Mouse (Mus musculus): ENCODE data around the gene Nrxn3.

Nrxn3 gene

GRCm38 (mm10) chr12:89364850-89365249, 642.2 kb downstream of the Nrxn3 start:
- no peak for DNase-seq

DNA sequence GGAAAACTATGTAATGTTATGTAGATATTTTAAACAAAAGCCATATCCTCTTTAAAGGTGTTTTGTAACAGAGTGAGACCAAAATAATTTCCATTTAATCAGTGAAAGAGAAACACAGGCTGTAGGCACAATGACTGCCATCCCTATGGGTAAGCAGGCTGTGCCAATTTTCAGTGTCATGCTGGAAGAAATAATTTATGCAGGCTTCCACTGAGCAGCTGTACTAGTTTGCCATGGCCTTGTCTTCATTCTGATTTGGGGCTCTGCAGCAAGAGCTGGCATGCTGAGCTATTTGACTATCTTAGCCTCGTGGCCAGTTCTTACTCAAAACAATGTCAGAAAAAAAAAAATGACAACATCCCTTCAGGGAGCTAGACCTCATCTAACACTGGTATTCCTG, 647.3 kb downstream of the Nrxn3 start:
- no peak for DNase-seq

DNA sequence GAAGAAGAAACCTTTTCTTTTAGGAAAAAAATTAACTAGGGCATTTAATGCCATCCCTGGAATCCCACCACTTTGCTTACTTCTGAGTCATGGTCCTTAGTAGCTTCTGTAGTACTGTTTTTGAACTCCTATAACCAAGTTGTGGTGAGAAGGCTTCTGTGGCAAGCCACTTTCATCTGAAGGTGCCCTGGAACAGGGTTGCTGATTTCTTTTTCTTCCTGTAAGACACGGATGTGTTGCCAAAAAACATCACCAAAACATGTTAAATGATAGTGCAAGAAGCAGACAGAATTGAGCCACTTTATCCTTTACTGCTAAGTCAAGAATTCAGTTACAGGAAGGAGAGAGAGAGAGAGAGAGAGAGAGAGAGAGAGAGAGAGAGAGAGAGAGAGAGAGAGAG, 653.9 kb downstream of the Nrxn3 start:
- DNase-seq, result no peak

DNA sequence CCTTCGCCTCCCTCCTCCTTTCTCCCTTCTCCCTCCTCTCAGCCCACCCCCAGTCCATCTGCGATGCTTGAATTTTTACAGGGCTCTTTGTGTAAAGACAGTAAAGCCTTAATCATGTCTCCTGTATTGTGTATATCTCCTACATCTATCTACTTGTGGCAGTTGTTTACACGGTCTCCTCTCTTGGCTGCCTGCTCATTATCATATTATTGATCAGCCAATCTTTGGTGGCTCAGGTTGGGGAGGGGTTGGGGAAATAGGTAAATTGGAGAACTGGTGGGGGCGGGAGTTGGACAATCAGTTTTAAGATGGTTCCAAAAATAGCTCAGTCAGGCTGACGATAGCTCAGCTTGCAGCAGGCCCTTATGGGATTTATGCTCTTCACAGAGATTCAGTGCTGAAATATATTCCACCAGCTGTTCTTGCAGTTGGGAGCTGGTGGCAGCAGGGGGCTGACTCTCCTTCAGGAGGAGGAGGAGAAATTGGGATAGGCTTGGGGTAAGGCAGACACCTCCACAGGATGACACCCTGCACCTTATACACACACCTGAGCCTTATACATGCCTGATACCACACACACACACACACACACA, 654.5 kb downstream of the Nrxn3 start:
- DNase-seq, result no peak

- DNase-seq, result no peak
Measured at GRCm38 (mm10) chr12:89377687-89378086, 655.0 kb downstream of the Nrxn3 start.

GRCm38 (mm10) chr12:89383254-89383653, 660.6 kb downstream of the Nrxn3 start:
- DNase-seq, result no peak

- no peak for DNase-seq
Measured at GRCm38 (mm10) chr12:89395121-89395792, 672.6 kb downstream of the Nrxn3 start.

DNA sequence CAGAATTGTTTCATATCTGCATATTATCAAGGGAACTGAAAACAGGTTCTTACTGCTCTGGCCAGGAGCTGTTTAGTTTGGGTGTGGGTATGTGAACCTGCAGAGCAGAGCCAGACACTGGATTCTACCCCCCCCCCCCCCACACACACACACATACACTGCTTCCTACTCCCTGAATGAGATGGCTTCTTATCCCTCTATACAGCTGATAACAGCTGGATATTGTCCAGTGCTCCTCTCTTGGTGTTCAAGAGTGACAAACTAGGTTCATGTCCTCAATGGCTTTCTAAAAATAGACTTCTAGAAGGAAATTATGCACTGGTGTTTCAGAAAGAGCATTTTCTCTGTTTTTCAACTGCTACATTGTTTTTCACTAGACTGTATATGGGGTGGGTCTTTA, 713.8 kb downstream of the Nrxn3 start:
- DNase-seq, result no peak

- no peak for DNase-seq
Measured at GRCm38 (mm10) chr12:89442323-89443038, 719.8 kb downstream of the Nrxn3 start.

DNA sequence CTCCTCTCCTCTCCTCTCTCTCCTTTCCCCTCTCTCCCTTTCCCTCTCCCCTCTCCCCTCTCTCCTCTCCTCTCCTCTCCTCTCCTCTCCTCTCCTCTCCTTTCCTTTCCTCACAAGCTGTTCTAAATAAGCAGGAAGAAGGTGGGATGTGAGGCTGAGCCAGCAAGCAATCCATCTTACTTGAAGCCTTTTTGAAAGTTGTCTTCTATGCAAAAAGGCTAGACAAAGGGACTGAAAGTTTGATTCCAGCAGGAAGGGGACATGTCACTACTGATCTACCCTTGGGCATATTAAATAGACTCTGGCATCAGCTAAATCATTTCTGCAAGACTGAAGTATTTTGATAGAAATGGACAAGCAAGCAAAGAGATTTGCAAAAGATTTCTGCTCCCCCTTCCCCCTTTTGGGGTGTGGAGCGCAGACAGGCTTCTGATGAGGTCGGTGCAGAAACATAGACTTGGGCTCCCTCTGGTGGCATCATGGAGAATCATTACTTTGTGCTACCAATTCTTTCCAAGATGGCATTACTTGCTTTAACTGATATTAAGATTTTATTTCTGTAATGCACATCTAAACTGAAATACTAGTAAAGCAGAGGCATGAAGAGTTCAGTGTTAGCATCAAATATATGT, 728.1 kb downstream of the Nrxn3 start:
- DNase-seq, result peak; percentile 28

- no peak for DNase-seq
Measured at GRCm38 (mm10) chr12:89470226-89470625, 747.5 kb downstream of the Nrxn3 start.

- DNase-seq, result no peak
Measured at GRCm38 (mm10) chr12:89471289-89471688, 748.6 kb downstream of the Nrxn3 start.

- DNase-seq, result no peak
Measured at GRCm38 (mm10) chr12:89471874-89472273, 749.2 kb downstream of the Nrxn3 start.

DNA sequence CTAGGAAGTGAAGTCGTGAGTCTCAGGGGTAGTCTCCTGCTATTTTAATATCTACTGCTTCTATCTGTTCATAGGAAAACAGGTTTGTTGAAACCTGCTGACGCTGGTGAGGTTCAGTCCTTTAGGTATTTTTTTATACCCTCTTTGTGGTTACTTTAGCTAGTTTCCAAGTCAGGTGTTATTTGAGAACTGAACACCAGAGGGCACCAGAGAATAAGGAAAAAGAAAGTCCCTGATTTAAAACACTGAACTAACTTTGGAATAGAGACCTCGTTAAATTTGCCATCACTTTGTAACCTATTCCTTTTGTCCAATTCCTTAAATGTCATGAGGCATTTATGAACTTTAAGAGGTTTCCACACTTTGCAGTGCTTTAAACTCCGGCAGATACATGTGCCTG, 756.4 kb downstream of the Nrxn3 start:
- DNase-seq, result peak; percentile 61

GRCm38 (mm10) chr12:89482223-89482622, 759.5 kb downstream of the Nrxn3 start:
- DNase-seq, result no peak

- DNase-seq, result no peak
Measured at GRCm38 (mm10) chr12:89504026-89504425, 781.4 kb downstream of the Nrxn3 start.

GRCm38 (mm10) chr12:89505121-89505764, 782.6 kb downstream of the Nrxn3 start:
- DNase-seq, result peak; percentile 24

DNA sequence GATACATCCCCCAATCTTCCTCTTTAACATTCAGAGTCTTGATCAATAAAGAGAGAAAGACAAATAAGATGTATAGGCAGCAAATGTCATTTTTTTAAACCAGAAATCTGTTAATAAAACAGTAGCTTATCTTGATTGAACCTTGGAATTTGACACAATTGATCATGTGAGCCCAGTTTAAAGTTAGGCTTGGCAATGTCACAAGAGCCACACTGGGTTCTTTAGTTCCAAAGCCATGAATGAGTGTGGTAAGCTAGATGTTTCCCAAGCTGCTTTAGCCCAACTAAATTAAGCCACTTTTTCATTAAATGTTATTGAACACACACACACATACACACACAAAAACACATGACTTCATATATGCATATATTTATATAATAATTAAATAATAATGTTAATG, 786.3 kb downstream of the Nrxn3 start:
- DNase-seq, result no peak

DNA sequence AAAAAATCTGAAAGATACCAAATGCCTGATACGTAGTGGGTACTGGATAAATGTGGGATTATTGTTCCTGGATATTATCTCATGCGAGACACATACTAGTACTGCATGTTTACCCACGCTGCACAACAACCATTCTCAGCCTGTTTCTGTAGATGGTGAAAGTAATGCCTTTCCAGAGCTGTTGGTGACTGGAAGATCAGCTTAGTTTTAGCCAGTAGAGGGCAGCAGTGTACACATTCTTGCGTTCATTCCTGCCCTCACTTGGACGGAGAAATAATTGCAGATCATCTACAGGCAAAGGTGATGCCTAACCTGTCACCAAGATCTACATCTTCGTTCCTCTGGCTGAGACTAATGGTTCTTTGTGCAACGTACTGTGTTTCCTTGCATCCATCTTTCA, 791.1 kb downstream of the Nrxn3 start:
- peak; percentile 59 for DNase-seq

DNA sequence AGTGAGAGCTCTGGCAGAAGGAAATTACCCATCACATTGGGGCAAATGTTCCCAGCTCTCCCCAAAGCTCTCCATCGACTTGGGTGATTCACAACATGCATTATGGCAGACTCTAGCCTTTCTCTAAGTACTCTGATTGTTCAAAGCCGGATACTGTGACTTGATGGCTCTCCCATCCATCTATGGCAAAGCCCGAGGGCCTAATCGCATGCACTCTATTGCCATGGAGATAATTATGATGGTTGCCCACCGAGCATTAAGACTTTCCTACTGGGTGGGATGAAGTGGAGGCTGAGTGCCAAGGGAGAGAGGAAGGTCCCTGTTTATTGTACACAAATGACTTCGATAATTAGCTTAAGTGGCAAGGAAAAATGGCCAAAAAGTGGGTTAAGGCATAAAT, 793.4 kb downstream of the Nrxn3 start:
- DNase-seq, result no peak

GRCm38 (mm10) chr12:89530679-89531350, 808.1 kb downstream of the Nrxn3 start:
- no peak for DNase-seq

- DNase-seq, result no peak
Measured at GRCm38 (mm10) chr12:89551291-89551690, 828.6 kb downstream of the Nrxn3 start.

All from kidney, adult 9 months (tissue).